Mouse (Mus musculus) liver, embryonic 11.5 days (tissue): ENCODE measurements at regions not wholly inside any gene's neighbourhood (a gene's known extent, or its start where the extent isn't known, plus 50 kb on each side); places are given as distances from the start of the nearest gene placed in this dataset.
A peak's percentile ranks its signal among the peaks of the same experiment; 100 is the strongest.

Experiments
- ATAC-seq: fragments of 200-750 bp; cut with Nextera tagmentation; replicated peaks from 2 replicates; pipeline ENCODE4 v1.8.0; 2017; ENCODE audit warnings: moderate number of reproducible peaks, mild to moderate bottlenecking, moderate TSS enrichment, moderate library complexity; ENCODE audit not compliant: low FRiP score
- DNase-seq: peaks from one replicate; pipeline ENCODE4 v3.0.0-alpha.2; 2017; ENCODE audit warnings: low spot score
- H3K27ac ChIP-seq: fragments of 300-500 bp; sonication (generic); 2 replicates; pipeline ENCODE4 v1.5.1; 2014; ENCODE audit warnings: mild to moderate bottlenecking, low read depth, low read length, control low read depth
- H3K27me3 ChIP-seq: fragments of 300-500 bp; sonication (generic); replicated peaks from 2 replicates; pipeline ENCODE4 v1.6.1; 2014; ENCODE audit warnings: low read length, mixed read lengths; ENCODE audit not compliant: control insufficient read depth, insufficient read depth
- H3K36me3 ChIP-seq: fragments of 300-500 bp; sonication (generic); 2 replicates; pipeline ENCODE4 v1.6.1; 2014; ENCODE audit warnings: mild to moderate bottlenecking, low read length, moderate library complexity, mixed read lengths; ENCODE audit not compliant: control insufficient read depth, insufficient read depth
- H3K4me1 ChIP-seq: fragments of 300-500 bp; sonication (generic); replicated peaks from 2 replicates; pipeline ENCODE4 v1.6.1; 2014; ENCODE audit warnings: low read length, mixed read lengths; ENCODE audit not compliant: control insufficient read depth, insufficient read depth
- H3K4me2 ChIP-seq: fragments of 300-500 bp; sonication (generic); 2 replicates; pipeline ENCODE4 v1.6.1; 2014; ENCODE audit warnings: mild to moderate bottlenecking, control low read depth, moderate library complexity
- H3K4me3 ChIP-seq: fragments of 300-500 bp; sonication (generic); 2 replicates; pipeline ENCODE4 v1.5.1; 2014; ENCODE audit warnings: low read depth, low read length, control low read depth
- H3K9ac ChIP-seq: fragments of 300-500 bp; sonication (generic); 2 replicates; pipeline ENCODE4 v1.6.1; 2014; ENCODE audit warnings: low read depth, low read length, control low read depth
- H3K9me3 ChIP-seq: fragments of 300-500 bp; sonication (generic); 2 replicates; pipeline ENCODE4 v1.6.1; 2016; ENCODE audit warnings: low read length, inconsistent platforms, mixed read lengths; ENCODE audit not compliant: control insufficient read depth
- WGBS: fragments of 180-500 bp; shearing (Covaris S2); extraction: QIAGEN DNeasy Blood & Tissue Kit; methylation state at CpG from one replicate; pipeline ENCODE4 v1.1.7; 2014; 5-methylcytosine and 5-hydroxymethylcytosine counted together

GRCm38 (mm10) chr13:97554601-97555000 lies 205.8 kb downstream of the Gm10260 start:
- Histone ChIP-seq H3K4me3 (no peak overlapping the region), H3K9me3 (no peaks in the 10 kb centered on the region), H3K9ac (no peak overlapping the region), H3K27me3 (no peaks in the 10 kb centered on the region), H3K4me2 (no peak overlapping the region), H3K4me1 (no peaks in the 10 kb centered on the region), H3K27ac (no peak overlapping the region), H3K36me3 (no peaks in the 10 kb centered on the region)
- 49% methylated on average over 5 of the region's 5 CpGs for WGBS
- DNase-seq (no peak), ATAC-seq (no peak)

GRCm38 (mm10) chr13:97552236-97552635 lies 208.2 kb downstream of the Gm10260 start:
- Histone ChIP-seq H3K9ac (no peak overlapping the region), H3K4me1 (peaks cover 12% of the 10 kb centered on the region), H3K4me3 (no peak overlapping the region), H3K27ac (no peak overlapping the region), H3K9me3 (no peaks in the 10 kb centered on the region), H3K36me3 (no peaks in the 10 kb centered on the region), H3K4me2 (no peak overlapping the region), H3K27me3 (no peaks in the 10 kb centered on the region)
- no peak for DNase-seq
- WGBS, result 72% methylated on average over 4 of the region's 4 CpGs
- no peak for ATAC-seq

GRCm38 (mm10) chr13:97550880-97551279 lies 209.6 kb downstream of the Gm10260 start:
- ATAC-seq (no peak), DNase-seq (no peak)
- 79% methylated on average over 3 of the region's 3 CpGs for WGBS
- peaks cover 12% of the 10 kb centered on the region for H3K4me1 ChIP-seq
- H3K36me3 ChIP-seq, result no peaks in the 10 kb centered on the region
- H3K9me3 ChIP-seq, result no peaks in the 10 kb centered on the region
- H3K4me3 ChIP-seq, result no peak overlapping the region
- H3K27me3 ChIP-seq, result no peaks in the 10 kb centered on the region
- no peak overlapping the region for H3K4me2 ChIP-seq
- H3K27ac ChIP-seq, result no peak overlapping the region
- H3K9ac ChIP-seq, result no peak overlapping the region

- DNase-seq (no peak), ATAC-seq (no peak)
- WGBS, result 80% methylated on average over 5 of the region's 5 CpGs
- Histone ChIP-seq H3K9me3 (no peaks in the 10 kb centered on the region), H3K27ac (no peak overlapping the region), H3K36me3 (no peaks in the 10 kb centered on the region), H3K4me3 (no peak overlapping the region), H3K27me3 (no peaks in the 10 kb centered on the region), H3K9ac (no peak overlapping the region), H3K4me1 (peaks cover 12% of the 10 kb centered on the region), H3K4me2 (no peak overlapping the region)
Measured at GRCm38 (mm10) chr13:97550172-97550571, 210.3 kb downstream of the Gm10260 start.

GRCm38 (mm10) chr13:97549384-97549783 lies 211.0 kb downstream of the Gm10260 start:
- peaks cover 12% of the 10 kb centered on the region for H3K4me1 ChIP-seq
- no peak overlapping the region for H3K4me2 ChIP-seq
- WGBS, result 87% methylated on average over 6 of the region's 6 CpGs
- H3K9me3 ChIP-seq, result no peaks in the 10 kb centered on the region
- no peak for ATAC-seq
- peak overlapping the region; percentile 53 for H3K27ac ChIP-seq
- no peak overlapping the region for H3K4me3 ChIP-seq
- H3K36me3 ChIP-seq, result no peaks in the 10 kb centered on the region
- no peak for DNase-seq
- H3K27me3 ChIP-seq, result no peaks in the 10 kb centered on the region
- no peak overlapping the region for H3K9ac ChIP-seq

GRCm38 (mm10) chr13:97548527-97548977 lies 211.9 kb downstream of the Gm10260 start:
- Histone ChIP-seq H3K4me3 (no peak overlapping the region), H3K27ac (peak overlapping the region; percentile 53), H3K36me3 (no peaks in the 10 kb centered on the region), H3K27me3 (no peaks in the 10 kb centered on the region), H3K4me2 (no peak overlapping the region), H3K9me3 (no peaks in the 10 kb centered on the region), H3K9ac (no peak overlapping the region), H3K4me1 (peaks cover 12% of the 10 kb centered on the region)
- 26% methylated on average over 9 of the region's 9 CpGs for WGBS
- DNase-seq, result no peak
- ATAC-seq, result no peak

- Histone ChIP-seq H3K9me3 (no peaks in the 10 kb centered on the region), H3K27me3 (no peaks in the 10 kb centered on the region), H3K4me3 (no peak overlapping the region), H3K9ac (no peak overlapping the region), H3K27ac (no peak overlapping the region), H3K36me3 (no peaks in the 10 kb centered on the region), H3K4me2 (no peak overlapping the region), H3K4me1 (peaks cover 12% of the 10 kb centered on the region)
- ATAC-seq (no peak), DNase-seq (no peak)
- 43% methylated on average over 5 of the region's 5 CpGs for WGBS
Measured at GRCm38 (mm10) chr13:97546936-97547335, 213.5 kb downstream of the Gm10260 start.

- H3K4me2 ChIP-seq, result no peak overlapping the region
- no peaks in the 10 kb centered on the region for H3K9me3 ChIP-seq
- no peaks in the 10 kb centered on the region for H3K36me3 ChIP-seq
- H3K27ac ChIP-seq, result no peak overlapping the region
- H3K4me3 ChIP-seq, result no peak overlapping the region
- ATAC-seq (no peak), DNase-seq (no peak)
- H3K27me3 ChIP-seq, result no peaks in the 10 kb centered on the region
- peaks cover 12% of the 10 kb centered on the region for H3K4me1 ChIP-seq
- 48% methylated on average over 9 of the region's 9 CpGs for WGBS
- H3K9ac ChIP-seq, result no peak overlapping the region
Measured at GRCm38 (mm10) chr13:97545971-97546454, 214.4 kb downstream of the Gm10260 start.

- no peak for ATAC-seq
Measured at GRCm38 (mm10) chr13:97539686-97540085, 220.7 kb downstream of the Gm10260 start.

More at GRCm38 (mm10) chr13:97539686-97540085, 220.7 kb downstream of the Gm10260 start:
- no peaks in the 10 kb centered on the region for H3K27me3 ChIP-seq
- no peak overlapping the region for H3K4me2 ChIP-seq
- H3K27ac ChIP-seq, result no peak overlapping the region
- 62% methylated on average over 9 of the region's 9 CpGs for WGBS
- H3K9ac ChIP-seq, result no peak overlapping the region
- H3K9me3 ChIP-seq, result no peaks in the 10 kb centered on the region
- H3K4me1 ChIP-seq, result no peaks in the 10 kb centered on the region
- H3K36me3 ChIP-seq, result no peaks in the 10 kb centered on the region
- no peak overlapping the region for H3K4me3 ChIP-seq
- no peak for DNase-seq
